Mouse (Mus musculus) limb, embryonic 15.5 days (tissue): ENCODE measurements around the gene Ptprr. TPM values are rescaled to one million over a fixed set of nuclear protein-coding genes. Genes with fewer than 3 reads are reported as not detected.

Experiments used
- ATAC-seq: fragments of 200-750 bp; cut with Nextera tagmentation; 2 replicates; pipeline ENCODE4 v1.8.0; 2017; ENCODE audit warnings: low read depth, moderate TSS enrichment; ENCODE audit not compliant: insufficient number of reproducible peaks, low FRiP score, low TSS enrichment
- H3K27ac ChIP-seq: fragments of 300-500 bp; sonication (generic); 2 replicates; pipeline ENCODE4 v1.5.1; 2015; ENCODE audit warnings: moderate library complexity, mild to moderate bottlenecking, inconsistent platforms
- H3K27me3 ChIP-seq: fragments of 300-500 bp; sonication (generic); 2 replicates; pipeline ENCODE4 v1.6.1; 2015; ENCODE audit warnings: inconsistent platforms
- H3K36me3 ChIP-seq: fragments of 300-500 bp; sonication (generic); 2 replicates; pipeline ENCODE4 v1.6.1; 2015; ENCODE audit warnings: inconsistent platforms
- H3K4me1 ChIP-seq: fragments of 300-500 bp; sonication (generic); 2 replicates; pipeline ENCODE4 v1.6.1; 2015; ENCODE audit warnings: inconsistent platforms
- H3K4me2 ChIP-seq: fragments of 300-500 bp; sonication (generic); 2 replicates; pipeline ENCODE4 v1.6.1; 2015; ENCODE audit warnings: mild to moderate bottlenecking, inconsistent platforms
- H3K4me3 ChIP-seq: fragments of 300-500 bp; sonication (generic); 2 replicates; pipeline ENCODE4 v1.5.1; 2015; ENCODE audit warnings: mild to moderate bottlenecking, inconsistent platforms
- H3K9ac ChIP-seq: fragments of 300-500 bp; sonication (generic); 2 replicates; pipeline ENCODE4 v1.6.1; 2015; ENCODE audit warnings: inconsistent platforms
- H3K9me3 ChIP-seq: fragments of 300-500 bp; sonication (generic); 2 replicates; pipeline ENCODE4 v1.6.1; 2016; ENCODE audit warnings: inconsistent platforms
- WGBS: fragments of 180-500 bp; shearing (Covaris S2); methylation state at CpG from one replicate; pipeline ENCODE4 v1.1.7; 2015; 5-methylcytosine and 5-hydroxymethylcytosine counted together
- polyA plus RNA-seq: library from polyadenylated mRNA; unstranded; fragments of >200 nt; fragmentation: Nextera tagmentation; extraction: Ambion mirVana; gene quantifications from 2 replicates; pipeline ENCODE4 v1.2.1, GENCODE M21; 2015

Ptprr gene
- polyA plus RNA-seq, 1 experiment from 2014 or later, result 0.47 TPM

DNA sequence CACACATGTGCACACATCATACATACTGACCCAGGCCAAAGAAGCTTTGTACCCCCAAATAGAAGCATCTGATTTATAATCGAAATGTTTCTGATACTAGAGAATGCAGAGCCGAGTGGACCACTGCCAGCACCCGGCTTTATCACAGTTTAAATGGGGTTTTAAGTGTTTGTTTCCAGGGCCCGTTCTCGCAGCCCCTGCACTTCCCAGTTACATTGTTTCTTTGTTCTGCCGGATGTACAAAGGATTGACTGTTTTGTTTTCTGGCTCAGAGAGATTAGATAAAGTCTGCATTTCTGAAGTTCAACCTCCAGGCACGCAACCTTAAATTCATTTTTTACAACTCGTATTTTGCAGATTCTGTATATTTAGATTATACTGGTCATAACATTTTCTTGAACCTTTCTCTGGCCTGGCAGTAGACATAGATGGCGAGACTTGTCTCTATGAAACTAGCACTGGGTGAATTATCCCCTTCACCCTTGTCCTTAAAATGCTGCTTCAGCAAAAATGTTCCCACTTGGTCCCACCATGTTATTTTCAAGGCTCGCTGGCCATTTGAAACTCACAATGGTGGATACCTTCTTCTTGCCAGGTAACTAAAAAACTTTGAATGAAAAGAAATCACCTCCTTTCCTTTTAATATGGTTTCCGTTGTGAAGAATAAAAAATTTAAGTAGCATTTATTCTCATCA, 292.6 kb downstream of the Ptprr start:
- 72% methylated on average over 11 of the region's 11 CpGs for WGBS

DNA sequence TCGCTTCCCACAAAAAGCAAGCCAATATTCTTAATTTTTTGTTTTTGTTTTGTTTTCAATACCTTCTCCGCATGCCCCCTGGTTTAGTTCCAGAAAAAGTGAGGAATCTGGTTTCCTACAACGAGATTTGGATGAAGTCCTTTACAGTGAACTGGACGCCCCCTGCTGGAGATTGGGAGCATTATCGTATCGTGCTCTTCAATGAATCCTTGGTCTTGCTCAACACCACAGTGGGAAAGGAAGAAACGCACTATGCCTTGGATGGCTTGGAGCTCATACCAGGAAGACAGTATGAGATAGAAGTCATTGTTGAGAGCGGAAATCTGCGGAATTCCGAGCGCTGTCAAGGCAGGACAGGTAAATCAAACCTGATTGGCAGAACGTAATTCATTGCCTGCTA, 301.2 kb downstream of the Ptprr start:
- no peaks in the 10 kb centered on the region for H3K27me3 ChIP-seq
- no peak for ATAC-seq
- no peak overlapping the region for H3K27ac ChIP-seq
- no peaks in the 10 kb centered on the region for H3K9me3 ChIP-seq
- no peak overlapping the region for H3K9ac ChIP-seq
- no peaks in the 10 kb centered on the region for H3K36me3 ChIP-seq
- H3K4me1 ChIP-seq, result no peaks in the 10 kb centered on the region
- 20% methylated on average over 12 of the region's 12 CpGs for WGBS
- H3K4me2 ChIP-seq, result peak overlapping the region; percentile 36
- no peak overlapping the region for H3K4me3 ChIP-seq

More for the DNA sequence above, 292.6 kb downstream of the Ptprr start:
- ATAC-seq, result no peak
- no peaks in the 10 kb centered on the region for H3K36me3 ChIP-seq
- H3K27ac ChIP-seq, result no peak overlapping the region
- no peaks in the 10 kb centered on the region for H3K4me1 ChIP-seq
- no peak overlapping the region for H3K4me3 ChIP-seq
- H3K27me3 ChIP-seq, result no peaks in the 10 kb centered on the region
- no peaks in the 10 kb centered on the region for H3K9me3 ChIP-seq
- H3K4me2 ChIP-seq, result no peak overlapping the region
- H3K9ac ChIP-seq, result no peak overlapping the region

Other genes with a start within 250 kb of the Ptprr start
- gene Tspan8, start 201.4 kb upstream of the Ptprr start, polyA plus RNA-seq, result 2.1 and 3.1 TPM in 2 replicates
- gene 4933416C03Rik, start 95.7 kb downstream of the Ptprr start, polyA plus RNA-seq, result not detected in 2 replicates